Comparison of ENCODE assay signal across 8 mouse cellular contexts in genomic region chr10:85330938-85331691, GRCm38 (mm10). TPM values are rescaled to one million over a fixed set of nuclear protein-coding genes. Genes with fewer than 3 reads are reported as not detected.
A peak's percentile ranks its signal among the peaks of the same experiment; 100 is the strongest.
DNase-seq lines count a peak whose midpoint lies in the region; ATAC-seq and TF ChIP-seq lines count a peak whose summit lies in the region.

No protein-coding gene starts in this region.

- no peaks in the 10 kb centered on the region for H3K27me3 ChIP-seq in intestine, embryonic 16.5 days (replicated peaks; ENCODE audit: control insufficient read depth, insufficient read depth, low read length)
- H3K27me3 ChIP-seq in liver, postnatal 0 days (ENCODE audit: insufficient read depth, low read length) = no peaks in the 10 kb centered on the region

- H3K4me3 ChIP-seq in intestine, embryonic 16.5 days (ENCODE audit: low read length) = peak overlapping the region; percentile 15; the same call in 1 of the 2 replicates
- H3K4me3 ChIP-seq in liver, postnatal 0 days (ENCODE audit: low read depth, low read length) = no peak overlapping the region

- ATAC-seq in granulocyte monocyte progenitor cell, adult 5-6 weeks (replicated peaks; ENCODE audit: poor library complexity, severe bottlenecking) = 0 out of 2 replicates have a peak, but pooled peaks have one; percentile 20
- ATAC-seq in intestine, embryonic 16.5 days = peak; percentile 50
- no peak for ATAC-seq in liver, postnatal 0 days

- no peaks in the 10 kb centered on the region for H3K9me3 ChIP-seq in intestine, embryonic 16.5 days (ENCODE audit: control insufficient read depth, low read length)
- no peaks in the 10 kb centered on the region for H3K9me3 ChIP-seq in liver, postnatal 0 days (ENCODE audit: low read length)

- peak; percentile 47 for DNase-seq in urinary bladder, postnatal 14 days (ENCODE audit: low spot score)
- no peak for DNase-seq in urinary bladder, postnatal 4 days (ENCODE audit: low spot score in 2 of 2)
- peak; percentile 27 for DNase-seq in liver, postnatal 0 days
- peak; percentile 86 for DNase-seq in retina, postnatal 1 day
- no peak for DNase-seq in layer of hippocampus, adult 11-12 months (ENCODE audit: low spot score)
- DNase-seq in left cerebral cortex, postnatal 25 days (ENCODE audit: low spot score in 2 of 2) = no peak

- peak overlapping the region; percentile 9 for H3K4me2 ChIP-seq in intestine, embryonic 16.5 days (ENCODE audit: low read depth, low read length)
- no peak overlapping the region for H3K4me2 ChIP-seq in liver, postnatal 0 days (ENCODE audit: low read depth, low read length)

- 13% methylated on average over 13 of the region's 13 CpGs for WGBS in intestine, embryonic 16.5 days
- WGBS in liver, postnatal 0 days (ENCODE audit: insufficient replicate concordance) = 15% methylated on average over 13 of the region's 13 CpGs

- no peak overlapping the region for H3K9ac ChIP-seq in intestine, embryonic 16.5 days (ENCODE audit: low read depth, low read length)
- H3K9ac ChIP-seq in liver, postnatal 0 days (replicated peaks) = no peak overlapping the region

- intact Hi-C loops in left cerebral cortex, postnatal 25 days (cut with DNase I) = no loop called here

- no peaks in the 10 kb centered on the region for H3K4me1 ChIP-seq in intestine, embryonic 16.5 days (ENCODE audit: control insufficient read depth, insufficient read depth, low read length)
- no peaks in the 10 kb centered on the region for H3K4me1 ChIP-seq in liver, postnatal 0 days (ENCODE audit: insufficient read depth)

- no peaks in the 10 kb centered on the region for H3K36me3 ChIP-seq in intestine, embryonic 16.5 days (ENCODE audit: control insufficient read depth, insufficient read depth, low read length)
- H3K36me3 ChIP-seq in liver, postnatal 0 days (replicated peaks; ENCODE audit: insufficient read depth, low read length) = no peaks in the 10 kb centered on the region

- no peak for TF ChIP-seq CTCF in liver, postnatal 0 days (IDR thresholded peaks at IDR 0.05; ENCODE audit: low read depth)

- H3K27ac ChIP-seq in intestine, embryonic 16.5 days (ENCODE audit: low read length) = no peak overlapping the region
- H3K27ac ChIP-seq in liver, postnatal 0 days (ENCODE audit: low read depth) = no peak overlapping the region

- no peak for TF ChIP-seq EP300 in liver, postnatal 0 days (IDR thresholded peaks at IDR 0.05; ENCODE audit: low read depth)

RNA-seq across cellular contexts. Expression of gene Btbd11, which starts 55.5 kb away (rescaled TPM):
- total RNA-seq in granulocyte monocyte progenitor cell, adult 5-6 weeks (2014; fragmentation: Nextera tagmentation) = 1.3 and 3.8 TPM in 2 replicates
- total RNA-seq in granulocyte monocyte progenitor cell, adult 5-6 weeks (2017) = 1.2 and 3.5 TPM in 2 replicates
- polyA plus RNA-seq in intestine, embryonic 16.5 days (2015; fragmentation: Nextera tagmentation; extraction: Ambion mirVana) = 0.86 and 1.2 TPM in 2 replicates
- polyA plus RNA-seq in liver, postnatal 0 days (2015; fragmentation: Nextera tagmentation; extraction: Ambion mirVana) = 0.47 and 0.57 TPM in 2 replicates
- total RNA-seq in left cerebral cortex, postnatal 25 days (2021) = 10 to 100 TPM; 25.9 to 26.8 TPM

Comparison
In these comparisons a context has a peak if more than half of its experiments do, and no peak if none do; other contexts are left out.
1. DNase-seq: peak in urinary bladder, postnatal 14 days (single experiment), liver, postnatal 0 days (single experiment) and retina, postnatal 1 day (single experiment); none in urinary bladder, postnatal 4 days (0 of 2), layer of hippocampus, adult 11-12 months (single experiment) and left cerebral cortex, postnatal 25 days (0 of 2).
2. RNA of gene Btbd11, which starts 55.5 kb away (total RNA-seq): 25.9 to 26.8 TPM in left cerebral cortex, postnatal 25 days; 1.2 to 3.8 TPM in granulocyte monocyte progenitor cell, adult 5-6 weeks; every median in the first group is over 4 times any median in the second.